In the genomic region with DNA sequence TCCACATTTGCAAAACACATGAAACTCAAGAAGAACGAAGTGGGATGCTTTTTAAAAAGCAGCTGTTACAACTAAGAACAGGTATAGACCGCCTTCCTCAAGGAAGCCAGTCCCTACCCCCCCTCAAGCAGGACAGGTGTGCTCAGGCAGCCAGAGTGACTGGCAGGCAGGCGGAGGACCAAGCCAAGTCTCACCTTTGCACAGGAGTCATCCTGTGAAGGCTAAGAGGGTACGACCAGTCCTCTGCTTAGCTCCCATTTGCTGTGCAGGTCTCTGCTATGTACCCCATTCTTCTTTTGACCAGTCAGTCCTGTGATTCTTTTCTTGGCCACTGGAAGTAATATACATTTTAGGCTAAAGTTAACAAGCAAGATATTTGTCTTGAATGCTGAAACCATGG, we compare ENCODE assay signal across 13 mouse cellular contexts.
DNase-seq lines count a peak whose midpoint lies in the region; ATAC-seq and TF ChIP-seq lines count a peak whose summit lies in the region.
"Had no signal": no experiment of that assay in that cellular context is flagged by ENCODE, and none has a peak within 500 bp of the region (broad histone marks: within the 10 kb centered on the region; RNA-seq: fewer than 3 reads in every experiment).

No protein-coding gene starts in this region.

- TF ChIP-seq CTCF in forebrain, postnatal 0 days (IDR thresholded peaks at IDR 0.05; ENCODE audit: low read depth) = no peak

- no peak overlapping the region for H3K4me2 ChIP-seq in forebrain, embryonic 11.5 days (ENCODE audit: low read depth, low read length, severe bottlenecking)
- H3K4me2 ChIP-seq in forebrain, postnatal 0 days (ENCODE audit: low read depth) = no peak overlapping the region
- no peak overlapping the region for H3K4me2 ChIP-seq in heart, embryonic 12.5 days
- no peak overlapping the region for H3K4me2 ChIP-seq in midbrain, embryonic 16.5 days (ENCODE audit: low read length)
- H3K4me2 ChIP-seq: heart, embryonic 15.5 days; hindbrain, embryonic 15.5 days had no signal

- H3K27me3 ChIP-seq in forebrain, embryonic 11.5 days (ENCODE audit: control insufficient read depth, insufficient read depth, low read length) = no peaks in the 10 kb centered on the region
- H3K27me3 ChIP-seq in forebrain, postnatal 0 days (ENCODE audit: insufficient read depth, low read length) = no peaks in the 10 kb centered on the region
- H3K27me3 ChIP-seq in heart, embryonic 10.5 days (ENCODE audit: insufficient read depth, poor library complexity, severe bottlenecking) = no peaks in the 10 kb centered on the region
- no peaks in the 10 kb centered on the region for H3K27me3 ChIP-seq in heart, embryonic 12.5 days (replicated peaks)
- no peaks in the 10 kb centered on the region; the same call in 1 of the 2 replicates for H3K27me3 ChIP-seq in midbrain, embryonic 16.5 days (ENCODE audit: control insufficient read depth, insufficient read depth, low read depth, low read length)
- H3K27me3 ChIP-seq in midbrain, embryonic 10.5 days (ENCODE audit: low read depth, poor library complexity, severe bottlenecking) = peaks cover 16% of the 10 kb centered on the region; the same call in 1 of the 2 replicates
- H3K27me3 ChIP-seq: heart, embryonic 15.5 days; hindbrain, embryonic 15.5 days had no signal

- no peak overlapping the region for H3K9ac ChIP-seq in forebrain, embryonic 11.5 days (ENCODE audit: low read length)
- no peak overlapping the region for H3K9ac ChIP-seq in forebrain, postnatal 0 days
- no peak overlapping the region for H3K9ac ChIP-seq in heart, embryonic 12.5 days
- no peak overlapping the region for H3K9ac ChIP-seq in midbrain, embryonic 16.5 days (ENCODE audit: low read depth, low read length)
- H3K9ac ChIP-seq: heart, embryonic 15.5 days; hindbrain, embryonic 15.5 days had no signal

- no peaks in the 10 kb centered on the region for H3K36me3 ChIP-seq in forebrain, embryonic 11.5 days (ENCODE audit: control insufficient read depth, insufficient read depth, low read length)
- no peaks in the 10 kb centered on the region for H3K36me3 ChIP-seq in forebrain, postnatal 0 days (ENCODE audit: insufficient read depth)
- no peaks in the 10 kb centered on the region for H3K36me3 ChIP-seq in heart, embryonic 10.5 days
- H3K36me3 ChIP-seq in heart, embryonic 12.5 days = no peaks in the 10 kb centered on the region
- H3K36me3 ChIP-seq in midbrain, embryonic 16.5 days (ENCODE audit: control insufficient read depth, insufficient read depth, low read length) = no peaks in the 10 kb centered on the region
- H3K36me3 ChIP-seq in midbrain, embryonic 10.5 days = no peaks in the 10 kb centered on the region
- H3K36me3 ChIP-seq: embryonic facial prominence, embryonic 10.5 days; G1E; heart, embryonic 15.5 days; hindbrain, embryonic 10.5 days; hindbrain, embryonic 15.5 days had no signal

- no peak overlapping the region for H3K27ac ChIP-seq in forebrain, embryonic 11.5 days (ENCODE audit: low read depth, low read length)
- H3K27ac ChIP-seq in forebrain, postnatal 0 days (ENCODE audit: low read depth, low read length) = no peak overlapping the region
- H3K27ac ChIP-seq in heart, embryonic 10.5 days = no peak overlapping the region
- H3K27ac ChIP-seq in heart, embryonic 12.5 days (ENCODE audit: poor library complexity, severe bottlenecking) = no peak overlapping the region
- H3K27ac ChIP-seq in midbrain, embryonic 16.5 days (ENCODE audit: low read length) = no peak overlapping the region
- H3K27ac ChIP-seq in midbrain, embryonic 10.5 days (replicated peaks) = no peak overlapping the region
- H3K27ac ChIP-seq: embryonic facial prominence, embryonic 10.5 days; gastrocnemius, adult 2 months; heart, embryonic 15.5 days; hindbrain, embryonic 10.5 days; hindbrain, embryonic 15.5 days had no signal

- 91% methylated on average over 4 of the region's 4 CpGs for WGBS in forebrain, embryonic 11.5 days
- 90% methylated on average over 4 of the region's 4 CpGs for WGBS in forebrain, postnatal 0 days
- 86% methylated on average over 4 of the region's 4 CpGs for WGBS in heart, embryonic 10.5 days
- WGBS in heart, embryonic 12.5 days = 86% methylated on average over 4 of the region's 4 CpGs
- WGBS in midbrain, embryonic 16.5 days = 91% methylated on average over 4 of the region's 4 CpGs
- 87% methylated on average over 4 of the region's 4 CpGs for WGBS in midbrain, embryonic 10.5 days

- ATAC-seq in forebrain, embryonic 11.5 days (replicated peaks; ENCODE audit: low FRiP score) = 0 out of 2 replicates have a peak, but pooled peaks have one; percentile 24
- ATAC-seq in forebrain, postnatal 0 days = no peak
- no peak for ATAC-seq in heart, embryonic 12.5 days (ENCODE audit: insufficient number of reproducible peaks, low FRiP score)
- peak; percentile 49; the same call in 1 of the 2 replicates for ATAC-seq in midbrain, embryonic 16.5 days

- DNase-seq in forebrain, embryonic 11.5 days (ENCODE audit: low spot score) = no peak
- DNase-seq in forebrain, postnatal 0 days = no peak
- DNase-seq in heart, embryonic 10.5 days (ENCODE audit: low spot score) = peak; percentile 13
- no peak for DNase-seq in midbrain, embryonic 10.5 days (ENCODE audit: low spot score)
- peak; percentile 1 for DNase-seq in induced T-regulatory cell, adult 2 months (ENCODE audit: low read depth)

- H3K4me1 ChIP-seq in forebrain, embryonic 11.5 days (replicated peaks; ENCODE audit: control insufficient read depth, insufficient read depth, low read length) = no peaks in the 10 kb centered on the region
- H3K4me1 ChIP-seq in forebrain, postnatal 0 days (ENCODE audit: insufficient read depth) = no peaks in the 10 kb centered on the region
- H3K4me1 ChIP-seq in heart, embryonic 10.5 days = no peaks in the 10 kb centered on the region
- no peaks in the 10 kb centered on the region for H3K4me1 ChIP-seq in heart, embryonic 12.5 days (replicated peaks)
- no peaks in the 10 kb centered on the region for H3K4me1 ChIP-seq in midbrain, embryonic 16.5 days (ENCODE audit: control insufficient read depth, insufficient read depth, low read length)
- H3K4me1 ChIP-seq in midbrain, embryonic 10.5 days = no peaks in the 10 kb centered on the region
- H3K4me1 ChIP-seq: heart, embryonic 15.5 days; hindbrain, embryonic 10.5 days; hindbrain, embryonic 15.5 days had no signal

- no peaks in the 10 kb centered on the region for H3K9me3 ChIP-seq in forebrain, embryonic 11.5 days (ENCODE audit: control insufficient read depth, low read length)
- H3K9me3 ChIP-seq in forebrain, postnatal 0 days (ENCODE audit: low read length) = no peaks in the 10 kb centered on the region
- no peaks in the 10 kb centered on the region for H3K9me3 ChIP-seq in heart, embryonic 10.5 days
- no peaks in the 10 kb centered on the region for H3K9me3 ChIP-seq in heart, embryonic 12.5 days (replicated peaks)
- peaks cover 2% of the 10 kb centered on the region; the same call in 1 of the 2 replicates for H3K9me3 ChIP-seq in midbrain, embryonic 16.5 days (replicated peaks; ENCODE audit: control insufficient read depth, low read length, poor library complexity, severe bottlenecking)
- no peaks in the 10 kb centered on the region for H3K9me3 ChIP-seq in midbrain, embryonic 10.5 days (replicated peaks)
- H3K9me3 ChIP-seq: embryonic facial prominence, embryonic 10.5 days; heart, embryonic 15.5 days; hindbrain, embryonic 10.5 days; hindbrain, embryonic 15.5 days had no signal

- H3K4me3 ChIP-seq in forebrain, embryonic 11.5 days (ENCODE audit: low read depth, low read length) = no peak overlapping the region
- H3K4me3 ChIP-seq in forebrain, postnatal 0 days (ENCODE audit: low read depth, low read length) = no peak overlapping the region
- H3K4me3 ChIP-seq in heart, embryonic 10.5 days = no peak overlapping the region
- H3K4me3 ChIP-seq in heart, embryonic 12.5 days = no peak overlapping the region
- no peak overlapping the region for H3K4me3 ChIP-seq in midbrain, embryonic 16.5 days (ENCODE audit: low read depth, low read length)
- H3K4me3 ChIP-seq in midbrain, embryonic 10.5 days = no peak overlapping the region
- H3K4me3 ChIP-seq: embryonic facial prominence, embryonic 10.5 days; gastrocnemius, adult 2 months; heart, embryonic 15.5 days; hindbrain, embryonic 10.5 days; hindbrain, embryonic 15.5 days had no signal

Comparison
In these comparisons a context has a peak if more than half of its experiments do, and no peak if none do; other contexts are left out.
1. ATAC-seq: peak in forebrain, embryonic 11.5 days (single experiment) and midbrain, embryonic 16.5 days (single experiment); none in forebrain, postnatal 0 days (single experiment) and heart, embryonic 12.5 days (single experiment).
2. DNase-seq: peak in heart, embryonic 10.5 days (single experiment) and induced T-regulatory cell, adult 2 months (single experiment); none in forebrain, embryonic 11.5 days (single experiment), forebrain, postnatal 0 days (single experiment) and midbrain, embryonic 10.5 days (single experiment).